Mouse (Mus musculus) testis, adult 2 months (tissue): Measurements from ENCODE around the gene Srsf1.

ENCODE experiments used
- CTCF ChIP-seq: fragments of 200-500 bp; IDR thresholded peaks from 2 replicates; pipeline ENCODE4 v1.5.1; 2012; ENCODE audit warnings: low read depth, mild to moderate bottlenecking, inconsistent platforms, low read length, moderate library complexity; ENCODE audit not compliant: control insufficient read depth, insufficient read depth, insufficient replicate concordance
- POLR2A ChIP-seq: fragments of 200-500 bp; IDR thresholded peaks from 2 replicates; pipeline ENCODE4 v1.6.1; 2012; ENCODE audit warnings: low read depth, mild to moderate bottlenecking, inconsistent platforms, low read length, moderate library complexity; ENCODE audit not compliant: control insufficient read depth

DNA sequence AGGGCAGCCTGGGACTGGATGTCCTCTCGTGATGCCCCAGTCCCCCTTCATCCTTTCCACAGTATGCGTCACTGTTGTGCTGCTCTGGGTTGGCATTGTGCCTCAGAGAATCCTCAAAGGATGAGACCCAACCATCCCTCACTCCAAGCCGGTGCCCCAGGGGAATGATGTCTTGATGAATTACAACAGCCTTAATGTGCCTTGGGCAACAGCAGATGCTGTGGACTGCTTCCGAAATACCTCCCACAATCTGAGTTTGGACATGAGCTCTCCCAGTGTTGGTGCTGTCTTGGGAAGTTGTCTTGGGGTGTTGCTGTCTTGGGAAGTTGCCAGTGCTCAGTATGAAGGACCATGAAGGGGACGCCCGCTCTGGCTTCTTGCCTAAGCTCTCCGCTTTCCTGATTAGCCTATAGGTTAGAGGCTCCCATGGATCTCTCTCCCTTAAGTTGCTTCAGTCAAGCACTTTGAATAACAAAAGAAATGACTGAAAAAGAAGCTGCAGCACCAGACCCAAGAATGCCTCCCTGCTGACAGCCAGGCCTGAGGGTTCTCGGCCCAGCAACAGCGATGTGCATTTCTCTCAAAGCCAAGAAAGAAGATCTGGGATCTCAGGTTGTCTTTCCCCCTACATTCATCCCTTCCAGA lies 19.7 kb upstream of the Srsf1 start:
- no peak for TF ChIP-seq CTCF
- TF ChIP-seq POLR2A, result no peak
